Mouse (Mus musculus): ENCODE results near the gene Agbl4. TPM values are rescaled to one million over a fixed set of nuclear protein-coding genes. Genes with fewer than 3 reads are reported as not detected.

Gene Agbl4
- polyA plus RNA-seq, 1 experiment = 13.1 TPM

DNA sequence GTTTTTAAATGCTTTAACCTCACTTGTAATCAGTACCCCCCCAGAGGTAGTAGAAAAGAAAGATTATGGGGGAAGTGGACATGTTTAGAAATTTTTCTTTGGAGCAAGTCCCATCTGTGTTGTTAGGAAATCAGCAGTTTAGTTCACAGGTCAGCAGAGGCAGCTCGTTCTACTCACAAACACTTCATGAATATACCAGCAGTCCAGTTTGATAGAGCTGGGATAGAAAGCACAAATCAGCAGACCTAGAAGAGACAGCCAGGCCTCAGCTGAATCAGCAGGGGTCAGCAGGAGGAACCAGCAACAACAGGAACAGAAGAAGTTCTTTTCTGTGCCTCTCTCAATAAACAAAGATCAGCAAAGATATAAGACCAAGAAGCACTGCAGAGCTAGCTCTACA, 435.3 kb downstream of the Agbl4 start:
- no peaks in the 10 kb centered on the region for H3K4me1 ChIP-seq (ENCODE audit: control insufficient read depth, insufficient read depth, low read length)
- TF ChIP-seq POLR2A (IDR thresholded peaks at IDR 0.05; ENCODE audit: extremely low read depth, insufficient read depth, low read length) = no peak
- TF ChIP-seq CTCF (IDR thresholded peaks at IDR 0.05; ENCODE audit: extremely low read depth, insufficient read depth, low read length) = no peak
- H3K4me3 ChIP-seq (ENCODE audit: insufficient read depth, low read length) = no peak overlapping the region
- H3K27ac ChIP-seq (ENCODE audit: insufficient read depth, low read length) = no peak overlapping the region

DNA sequence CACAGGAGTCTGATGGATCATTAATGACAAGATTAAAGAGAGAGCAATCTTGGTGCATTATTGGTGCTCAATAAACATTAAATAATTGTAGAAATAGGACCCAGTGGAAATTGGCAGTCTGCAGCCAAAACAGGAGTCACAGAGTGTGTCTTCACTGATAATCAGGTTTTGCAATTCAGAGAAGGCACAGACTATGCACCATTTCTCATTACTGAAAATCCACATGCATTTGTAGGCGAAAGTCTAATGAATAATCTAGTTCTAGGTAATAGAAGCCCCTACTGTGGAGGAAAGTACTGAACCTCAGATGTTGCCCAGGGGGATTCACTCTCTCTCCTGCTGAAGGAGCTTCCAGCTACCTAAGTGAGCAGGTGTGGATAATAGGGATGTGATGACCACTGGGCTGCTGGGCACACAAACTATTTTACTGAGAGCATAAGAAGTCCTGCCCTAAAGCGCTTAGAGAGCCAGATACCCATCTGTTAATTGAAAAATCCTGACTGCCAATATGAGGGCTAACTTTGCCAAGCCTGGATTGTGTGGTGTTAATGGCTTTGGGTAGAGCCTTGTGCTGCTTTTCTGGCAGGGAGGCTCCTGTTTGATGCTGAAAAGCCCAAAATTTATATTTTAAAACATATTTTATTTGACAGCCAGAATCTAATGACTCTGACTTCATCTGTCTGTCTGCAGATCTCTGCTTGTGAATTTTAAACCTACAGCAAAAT, 482.4 kb downstream of the Agbl4 start:
- Histone ChIP-seq H3K4me1 (ENCODE audit: control insufficient read depth, insufficient read depth, low read length) (no peaks in the 10 kb centered on the region), H3K27ac (ENCODE audit: insufficient read depth, low read length) (no peak overlapping the region), H3K4me3 (ENCODE audit: insufficient read depth, low read length) (no peak overlapping the region)
- TF ChIP-seq CTCF (IDR thresholded peaks at IDR 0.05; ENCODE audit: extremely low read depth, insufficient read depth, low read length) = no peak
- TF ChIP-seq POLR2A (IDR thresholded peaks at IDR 0.05; ENCODE audit: extremely low read depth, insufficient read depth, low read length) = no peak

GRCm38 (mm10) chr4:110916061-110916460, 518.6 kb downstream of the Agbl4 start:
- Histone ChIP-seq H3K27ac (ENCODE audit: insufficient read depth, low read length) (peak overlapping the region; percentile 81; the same call in 1 of the 2 replicates), H3K4me3 (ENCODE audit: insufficient read depth, low read length) (no peak overlapping the region), H3K4me1 (ENCODE audit: control insufficient read depth, insufficient read depth, low read length) (peaks cover 2% of the 10 kb centered on the region; the same call in 1 of the 2 replicates)
- TF ChIP-seq CTCF (IDR thresholded peaks at IDR 0.05; ENCODE audit: extremely low read depth, insufficient read depth, low read length) (no peak), POLR2A (IDR thresholded peaks at IDR 0.05; ENCODE audit: extremely low read depth, insufficient read depth, low read length) (no peak)

DNA sequence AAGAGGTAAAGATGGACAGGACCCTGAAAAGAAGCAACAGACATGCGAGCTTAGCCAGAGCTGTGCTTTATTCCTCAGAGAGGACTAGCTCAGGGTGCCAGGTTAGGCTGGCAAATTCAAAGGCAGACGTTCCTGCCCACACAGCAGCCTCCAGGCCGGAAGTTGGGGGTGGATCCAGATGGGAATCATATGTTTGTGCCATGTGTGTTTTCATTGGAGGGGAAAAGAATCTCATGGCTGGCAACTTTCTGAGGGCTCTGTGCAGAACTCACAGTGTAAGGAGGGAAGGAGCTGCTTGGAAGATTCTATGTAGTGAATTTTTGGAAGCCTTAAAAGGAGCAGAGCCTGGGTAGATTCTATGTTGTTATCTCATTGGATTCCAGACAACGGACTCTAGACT, 519.1 kb downstream of the Agbl4 start:
- Histone ChIP-seq H3K27ac (ENCODE audit: insufficient read depth, low read length) (peak overlapping the region; percentile 81; the same call in 1 of the 2 replicates), H3K4me1 (ENCODE audit: control insufficient read depth, insufficient read depth, low read length) (peaks cover 2% of the 10 kb centered on the region; the same call in 1 of the 2 replicates), H3K4me3 (ENCODE audit: insufficient read depth, low read length) (no peak overlapping the region)
- TF ChIP-seq CTCF (IDR thresholded peaks at IDR 0.05; ENCODE audit: extremely low read depth, insufficient read depth, low read length) (no peak), POLR2A (IDR thresholded peaks at IDR 0.05; ENCODE audit: extremely low read depth, insufficient read depth, low read length) (no peak)

DNA sequence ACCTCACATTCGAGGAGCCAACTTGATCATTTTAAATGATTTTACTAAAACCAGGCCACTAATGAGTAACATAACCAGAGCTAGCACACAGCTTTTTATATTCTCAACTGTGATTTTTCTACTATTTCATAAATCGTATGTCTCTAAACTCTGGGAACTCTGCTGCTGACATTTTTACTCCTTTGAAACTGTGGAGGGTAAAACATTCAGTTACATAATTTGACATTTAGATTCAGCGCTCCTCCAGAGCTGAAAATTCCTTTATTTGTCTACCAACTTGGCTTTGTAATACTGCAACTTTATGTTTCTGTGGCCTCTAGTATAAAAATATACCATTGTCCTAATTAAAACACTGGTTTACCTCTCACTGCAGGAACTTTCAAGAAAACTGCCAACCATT, 523.6 kb downstream of the Agbl4 start:
- peaks cover 1% of the 10 kb centered on the region; the same call in 1 of the 2 replicates for H3K4me1 ChIP-seq (ENCODE audit: control insufficient read depth, insufficient read depth, low read length)
- H3K27ac ChIP-seq (ENCODE audit: insufficient read depth, low read length) = no peak overlapping the region
- H3K4me3 ChIP-seq (ENCODE audit: insufficient read depth, low read length) = no peak overlapping the region
- TF ChIP-seq POLR2A (IDR thresholded peaks at IDR 0.05; ENCODE audit: extremely low read depth, insufficient read depth, low read length) (no peak), CTCF (IDR thresholded peaks at IDR 0.05; ENCODE audit: extremely low read depth, insufficient read depth, low read length) (no peak)

DNA sequence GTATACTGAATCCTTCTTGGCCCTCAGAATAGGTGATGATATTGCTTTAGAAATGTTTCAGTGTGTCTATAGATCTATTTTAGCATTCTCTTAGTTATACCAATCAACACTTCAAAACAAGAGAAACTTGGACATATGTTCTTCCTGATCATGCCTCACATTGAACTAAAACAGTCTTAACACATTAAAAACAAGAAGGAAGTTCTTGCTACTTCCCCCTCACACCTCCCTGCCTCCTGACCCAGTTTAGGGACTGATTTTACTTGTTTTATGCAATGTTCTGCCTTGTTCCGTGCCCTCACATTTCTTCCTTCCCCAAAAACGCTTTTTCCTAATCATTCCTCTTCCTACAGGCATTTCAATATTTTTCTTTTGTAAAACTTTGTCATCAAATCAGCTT, 604.2 kb downstream of the Agbl4 start:
- TF ChIP-seq CTCF (IDR thresholded peaks at IDR 0.05; ENCODE audit: extremely low read depth, insufficient read depth, low read length) = no peak
- TF ChIP-seq POLR2A (IDR thresholded peaks at IDR 0.05; ENCODE audit: extremely low read depth, insufficient read depth, low read length) = no peak
- H3K4me3 ChIP-seq (ENCODE audit: insufficient read depth, low read length) = no peak overlapping the region
- no peaks in the 10 kb centered on the region for H3K4me1 ChIP-seq (ENCODE audit: control insufficient read depth, insufficient read depth, low read length)
- H3K27ac ChIP-seq (ENCODE audit: insufficient read depth, low read length) = no peak overlapping the region

GRCm38 (mm10) chr4:111004719-111005479, 607.4 kb downstream of the Agbl4 start:
- Histone ChIP-seq H3K27ac (ENCODE audit: insufficient read depth, low read length) (no peak overlapping the region), H3K4me1 (ENCODE audit: control insufficient read depth, insufficient read depth, low read length) (no peaks in the 10 kb centered on the region), H3K4me3 (ENCODE audit: insufficient read depth, low read length) (no peak overlapping the region)
- TF ChIP-seq POLR2A (IDR thresholded peaks at IDR 0.05; ENCODE audit: extremely low read depth, insufficient read depth, low read length) = no peak
- no peak for TF ChIP-seq CTCF (IDR thresholded peaks at IDR 0.05; ENCODE audit: extremely low read depth, insufficient read depth, low read length)

DNA sequence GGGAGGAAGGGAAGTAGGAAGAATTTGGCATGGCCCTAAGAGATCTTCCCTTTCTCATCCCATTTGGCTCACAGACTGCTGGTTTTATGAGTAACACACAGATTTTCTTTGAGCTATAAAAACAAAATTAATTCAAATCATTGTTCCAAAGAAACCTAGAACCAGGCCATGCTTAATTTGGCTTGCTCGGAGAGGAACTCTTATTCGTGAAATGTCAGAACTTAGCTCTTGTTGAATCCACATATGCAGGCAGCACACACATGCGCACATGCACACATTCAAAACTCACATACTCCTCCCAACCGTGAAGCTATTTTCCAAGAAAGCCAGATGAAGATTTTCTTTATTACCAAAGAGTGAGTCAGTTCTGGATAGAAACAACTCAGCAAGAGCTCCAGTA, 621.9 kb downstream of the Agbl4 start:
- Histone ChIP-seq H3K27ac (ENCODE audit: insufficient read depth, low read length) (no peak overlapping the region), H3K4me1 (ENCODE audit: control insufficient read depth, insufficient read depth, low read length) (no peaks in the 10 kb centered on the region), H3K4me3 (ENCODE audit: insufficient read depth, low read length) (no peak overlapping the region)
- no peak for TF ChIP-seq POLR2A (IDR thresholded peaks at IDR 0.05; ENCODE audit: extremely low read depth, insufficient read depth, low read length)

DNA sequence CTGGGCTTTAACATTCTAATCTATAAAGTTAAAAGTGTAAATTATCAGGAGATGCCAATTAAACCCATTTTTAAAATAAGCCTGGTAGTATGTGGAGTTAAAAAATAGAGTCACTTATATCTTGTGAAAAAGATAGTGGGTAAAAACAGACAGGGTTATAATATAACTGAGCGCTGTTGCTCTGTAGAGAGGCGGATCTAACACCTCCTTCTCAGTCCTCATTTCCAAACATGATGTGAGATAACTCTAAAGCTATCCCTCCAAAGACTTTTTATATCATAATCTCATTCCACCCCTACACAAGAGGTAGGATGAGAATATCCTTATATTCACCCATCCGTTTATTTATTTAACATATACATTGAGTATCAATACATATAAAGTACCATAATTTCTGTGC, 669.9 kb downstream of the Agbl4 start:
- no peak for TF ChIP-seq POLR2A (IDR thresholded peaks at IDR 0.05; ENCODE audit: extremely low read depth, insufficient read depth, low read length)
- no peak for TF ChIP-seq CTCF (IDR thresholded peaks at IDR 0.05; ENCODE audit: extremely low read depth, insufficient read depth, low read length)
- H3K4me3 ChIP-seq (ENCODE audit: insufficient read depth, low read length) = no peak overlapping the region
- no peak overlapping the region for H3K27ac ChIP-seq (ENCODE audit: insufficient read depth, low read length)
- no peaks in the 10 kb centered on the region for H3K4me1 ChIP-seq (ENCODE audit: control insufficient read depth, insufficient read depth, low read length)

Measured in cortical plate, adult 2 months (tissue).